Mouse (Mus musculus): ENCODE results near the gene Gm11627.

DNA sequence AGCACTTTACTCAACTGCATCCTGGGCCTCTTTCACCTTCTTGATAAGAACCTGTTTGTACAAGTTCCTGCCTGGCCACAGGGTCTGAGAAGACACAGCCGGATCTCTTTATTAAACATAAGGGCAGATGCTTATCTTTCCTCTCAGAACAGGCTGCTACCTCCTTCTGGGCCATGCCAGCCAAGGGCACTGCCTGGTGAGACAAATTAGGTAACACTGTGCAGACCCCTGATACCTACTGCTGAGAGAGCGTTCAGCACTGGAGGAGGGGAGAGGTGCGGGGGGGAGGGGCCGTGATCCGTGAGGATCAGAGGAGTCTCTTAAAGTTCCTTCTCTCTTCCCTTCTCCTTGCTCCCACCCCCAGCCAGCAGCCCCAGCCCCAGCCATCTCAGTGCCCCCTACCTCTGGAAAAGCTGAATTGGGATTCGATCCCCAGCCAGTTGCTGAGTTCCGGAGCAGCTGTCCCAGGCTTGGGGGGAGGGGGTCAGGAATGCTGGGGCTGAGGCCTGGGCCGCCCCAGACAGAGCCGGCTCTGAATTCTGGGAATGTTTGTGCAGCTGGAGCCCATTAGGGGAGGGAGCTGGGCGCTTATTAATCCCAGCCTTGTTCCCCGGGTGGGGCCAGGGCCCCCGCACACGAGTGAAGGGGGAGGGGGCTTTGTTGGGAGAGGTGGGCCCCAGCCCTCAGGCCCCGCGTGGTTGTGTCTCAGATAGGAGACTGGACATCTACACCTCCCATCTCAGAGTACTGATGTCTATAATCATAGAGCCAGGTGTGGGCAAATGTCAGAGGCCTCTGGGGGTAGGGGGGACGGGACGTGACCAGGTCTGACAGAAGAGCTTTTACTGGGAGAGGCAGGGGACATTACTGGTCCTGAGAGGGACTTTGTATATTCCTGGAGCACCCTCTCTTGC, 44.9 kb upstream of the Gm11627 start:
- TF ChIP-seq POLR2A (IDR thresholded peaks at IDR 0.05; ENCODE audit: borderline replicate concordance, control insufficient read depth, low read depth, low read length) (no peak), CTCF (IDR thresholded peaks at IDR 0.05; ENCODE audit: control insufficient read depth, insufficient read depth, low read length) (no peak)
